Mouse (Mus musculus): ENCODE measurements around the gene Tex28.
"Not testable (repeated sequence)": the region's sequence is repeated elsewhere in the genome, so short reads cannot be mapped to it uniquely, and the experiment has no call there.

Tex28 gene

DNA sequence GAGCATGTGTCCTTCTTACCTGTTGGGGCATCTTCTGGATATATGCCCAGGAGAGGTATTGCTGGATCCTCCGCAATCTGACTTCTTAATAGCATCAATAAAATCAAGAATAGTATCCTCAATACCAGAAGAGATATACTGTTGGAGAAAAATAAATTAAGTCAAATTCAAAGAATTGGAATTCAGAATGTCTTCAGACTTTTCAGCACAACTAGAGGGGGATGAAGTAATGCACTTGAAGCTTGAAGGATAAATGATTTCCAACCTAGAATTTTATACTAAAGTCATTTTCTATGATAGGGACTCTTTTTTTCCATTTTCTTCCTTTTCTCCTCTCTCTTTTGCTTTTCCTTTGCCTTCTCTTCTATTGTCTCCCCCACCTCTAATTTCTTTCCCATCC lies at the start of gene Tex28:
TSS of gene Tex28 (minus strand) at position 101 of the 400 bp plus-strand sequence.
- DNase-seq (ENCODE audit: low spot score in 2 of 2), result no peak

DNA sequence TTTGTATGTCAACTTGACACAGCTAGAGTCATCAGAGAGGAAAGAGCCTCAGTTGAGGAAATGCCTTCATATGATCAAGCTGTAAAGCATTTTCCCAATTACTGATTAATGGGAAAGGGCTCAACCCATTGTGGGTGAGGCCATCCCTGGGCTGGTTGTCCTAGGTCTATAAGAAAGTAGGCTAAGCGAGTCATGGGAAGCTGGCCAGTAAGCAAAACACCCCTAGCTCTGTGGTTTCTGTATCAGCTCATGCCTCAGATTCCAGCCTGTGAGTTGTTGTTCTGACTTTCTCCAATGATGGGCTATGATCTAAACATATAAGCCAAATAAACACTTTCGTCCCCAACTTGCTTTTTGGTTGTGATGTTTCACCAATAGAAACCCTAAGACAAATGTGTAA lies 35.9 kb upstream of the Tex28 start:
- no peak for DNase-seq (ENCODE audit: low spot score in 2 of 2)

DNA sequence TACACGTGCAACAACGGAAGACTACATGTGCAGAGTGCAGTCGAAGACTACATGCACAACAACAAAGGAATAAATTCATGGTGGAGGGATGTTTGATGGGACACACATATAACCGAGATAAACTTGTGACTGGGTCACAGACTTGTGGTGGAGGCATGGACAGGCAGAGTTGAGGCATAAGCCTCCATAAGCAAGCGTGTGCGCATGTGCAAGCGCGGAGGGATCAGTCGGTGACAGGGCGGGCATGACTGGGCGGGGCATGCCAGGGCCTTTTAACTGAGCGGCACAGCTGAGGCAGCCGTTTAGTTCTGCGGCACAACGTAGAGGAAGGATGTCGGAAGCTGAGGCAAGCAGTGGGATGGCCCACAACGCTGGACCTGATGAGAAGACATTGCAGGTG lies 9.3 kb upstream of the Tex28 start, which contains the start of gene Tktl1:
TSS of gene Tktl1 (plus strand) at position 301 of the 400 bp plus-strand sequence.
- DNase-seq (ENCODE audit: low spot score in 2 of 2), result no peak

DNA sequence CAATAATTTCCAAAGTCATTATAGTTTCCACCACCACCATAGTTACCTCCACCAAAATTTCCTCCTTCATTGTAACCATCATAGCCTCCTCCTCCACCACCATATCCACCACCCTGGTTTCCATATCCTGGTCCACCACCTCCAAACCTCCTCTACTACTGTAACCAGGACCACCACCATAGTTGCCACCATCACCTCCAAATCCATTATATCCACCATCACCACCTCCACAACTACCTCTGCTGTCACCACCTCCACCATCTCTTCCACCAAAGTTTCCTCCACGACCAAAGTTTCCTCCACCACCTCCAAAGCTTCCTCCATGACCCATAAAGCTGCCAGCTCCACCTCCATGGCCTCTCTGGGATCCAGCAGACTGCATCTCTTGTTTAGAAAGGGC lies 32.4 kb downstream of the Tex28 start, which contains the start of gene Mecp2:
TSS of gene Mecp2 (minus strand) at position 101 of the 400 bp plus-strand sequence.
- DNase-seq (ENCODE audit: low spot score in 2 of 2), result not testable (repeated sequence)

DNA sequence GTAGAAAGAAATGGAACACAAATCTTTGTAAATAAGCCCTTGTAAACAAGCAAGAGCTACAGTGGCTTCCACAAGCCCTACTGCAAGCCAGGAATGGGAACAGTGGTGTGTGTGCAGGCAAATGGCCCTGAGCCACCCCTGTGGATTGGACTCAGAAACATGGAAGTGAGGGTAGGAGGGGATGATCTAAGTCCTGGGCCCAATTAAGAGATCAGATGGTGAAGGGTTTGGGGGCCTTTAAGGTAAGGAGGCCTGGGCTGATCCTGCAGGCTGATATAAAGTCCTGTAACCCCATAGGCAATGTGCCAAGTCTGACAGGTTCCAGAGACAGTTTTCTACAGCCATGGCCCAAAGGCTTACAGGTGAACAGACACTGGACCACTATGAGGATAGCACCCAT lies 40.5 kb downstream of the Tex28 start, which contains the start of gene Opn1mw:
TSS of gene Opn1mw (plus strand) at position 301 of the 400 bp plus-strand sequence.
- no peak for DNase-seq (ENCODE audit: low spot score in 2 of 2)

DNA sequence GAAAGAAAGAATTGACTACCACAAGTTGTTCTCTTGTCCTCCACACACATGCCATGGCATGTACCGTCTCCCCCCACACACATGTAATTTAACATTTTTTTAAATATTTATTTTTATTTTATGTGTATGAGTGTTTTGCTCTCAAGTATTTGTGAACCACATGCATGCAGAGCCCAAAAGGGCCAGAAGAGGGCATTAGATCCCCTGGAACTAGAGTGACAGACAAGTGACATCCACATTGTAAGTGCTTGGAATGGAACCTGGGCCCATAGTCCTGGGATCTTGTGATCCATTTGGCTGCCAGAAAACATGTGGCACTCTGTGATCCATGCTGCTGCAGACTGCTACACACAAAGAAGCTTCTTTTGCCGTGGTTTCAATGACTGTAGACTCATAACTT lies 42.7 kb downstream of the Tex28 start:
- no peak for DNase-seq (ENCODE audit: low spot score in 2 of 2)

DNA sequence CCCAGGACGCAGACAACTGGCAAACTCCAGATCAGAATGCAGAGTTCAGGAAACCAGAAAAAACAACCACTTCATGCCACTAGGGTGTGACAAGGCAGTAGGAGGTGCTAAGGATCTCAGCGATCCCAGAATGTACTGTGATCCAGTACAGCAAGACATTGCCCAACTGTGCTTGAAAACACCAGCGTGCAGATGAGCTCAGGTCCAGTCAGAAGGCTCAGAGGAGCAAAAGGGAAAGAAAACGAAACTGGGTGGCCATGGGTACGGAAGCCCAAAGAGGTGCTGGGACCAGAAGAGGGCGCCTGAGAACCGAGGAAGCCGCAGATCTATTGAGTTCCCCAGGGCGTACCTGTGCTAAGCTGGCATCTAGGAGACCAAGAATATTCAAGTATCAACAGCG lies 52.1 kb downstream of the Tex28 start:
- DNase-seq (ENCODE audit: low spot score in 2 of 2), result peak; percentile 18 to 32

DNA sequence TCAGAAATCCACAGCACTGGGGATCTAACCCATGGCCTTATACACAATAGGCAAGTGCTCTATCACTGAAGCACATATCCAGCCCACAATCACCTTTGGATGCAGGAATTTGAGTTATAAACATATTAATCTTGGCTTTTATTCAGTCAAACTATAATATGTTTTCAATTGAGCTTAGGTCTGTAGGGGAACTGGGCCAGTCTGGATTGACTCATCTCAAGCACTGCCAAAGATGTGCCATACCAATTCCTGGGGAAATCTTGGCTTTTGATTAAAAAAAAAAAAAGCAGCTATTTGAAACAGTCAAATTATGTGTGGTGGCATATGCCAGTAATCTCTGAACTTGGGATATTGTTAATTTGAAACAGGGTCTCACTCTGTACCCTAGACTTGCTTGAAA lies 53.6 kb downstream of the Tex28 start:
- no peak for DNase-seq (ENCODE audit: low spot score in 2 of 2)

DNA sequence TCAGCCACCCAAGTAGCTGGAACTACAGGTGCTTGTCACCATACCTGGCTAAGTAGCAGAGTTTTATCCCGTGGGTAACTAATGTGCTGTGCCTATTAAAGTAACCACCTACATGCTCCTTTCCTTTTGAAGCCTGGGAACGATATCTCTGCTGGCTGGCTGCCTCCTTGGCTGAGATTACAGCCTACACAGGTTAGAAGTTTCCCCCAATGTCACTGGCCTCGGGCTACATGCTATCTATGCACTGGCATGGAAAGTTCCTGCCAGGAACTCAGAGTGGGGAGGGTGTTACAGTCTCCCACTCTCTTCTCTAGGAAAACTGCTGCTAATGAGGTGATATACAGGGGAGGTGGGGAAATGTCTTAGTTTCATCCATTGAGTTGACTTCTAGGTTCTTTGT lies 58.9 kb downstream of the Tex28 start:
- no peak for DNase-seq (ENCODE audit: low spot score in 2 of 2)

DNA sequence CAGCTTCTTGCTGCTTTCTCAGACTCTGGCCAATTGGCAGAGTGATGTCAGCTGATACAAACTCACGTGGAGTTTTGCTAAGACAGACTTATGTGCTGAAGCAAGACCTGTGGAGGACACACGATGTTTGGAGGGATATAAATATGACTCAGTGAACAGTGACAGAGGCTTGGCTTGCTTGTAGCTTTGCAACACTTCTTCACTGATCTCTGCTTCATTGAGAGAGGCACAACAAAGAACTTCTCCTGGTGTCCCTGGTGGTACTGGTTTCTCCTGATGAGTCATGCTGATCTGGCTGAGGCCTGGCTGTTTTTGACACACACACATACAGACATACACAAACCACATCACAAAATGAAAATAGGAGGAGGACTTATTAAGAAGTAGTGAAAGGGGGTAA lies 61.7 kb downstream of the Tex28 start:
- no peak for DNase-seq (ENCODE audit: low spot score in 2 of 2)

DNA sequence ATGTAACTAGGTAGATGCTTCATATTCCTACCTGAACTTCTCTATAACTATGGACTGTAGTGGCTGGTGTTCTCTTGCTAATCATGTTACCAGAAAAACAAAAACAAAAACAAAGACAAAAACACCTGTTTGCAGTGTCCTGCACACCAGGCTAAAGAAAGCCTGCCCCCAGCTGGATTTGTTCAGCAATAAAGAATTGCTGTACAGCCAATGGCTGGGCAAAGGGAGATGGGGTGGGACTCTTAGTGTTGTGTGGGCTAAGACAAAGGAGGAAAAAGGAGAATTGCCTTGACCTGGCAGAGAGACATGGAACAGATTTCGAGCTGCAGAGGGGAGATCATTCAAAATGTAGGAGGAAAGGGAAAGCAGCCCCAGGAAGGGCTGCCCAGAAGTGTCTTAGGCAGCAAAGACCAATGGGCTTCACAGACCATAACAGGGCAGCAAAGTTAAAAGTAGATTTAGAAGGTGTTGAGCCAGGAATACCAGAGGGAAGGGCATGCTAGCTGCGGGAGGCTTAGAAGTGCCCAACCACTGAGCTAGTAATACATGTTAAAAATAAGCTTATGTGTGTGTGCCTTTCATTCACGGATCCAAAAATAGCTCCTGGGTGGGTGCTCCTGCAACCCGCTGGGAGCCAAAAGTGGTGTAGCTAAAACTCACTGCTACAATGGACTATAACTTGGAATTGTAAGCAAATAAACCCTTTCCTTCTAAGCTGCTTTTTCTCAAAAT lies 64.0 kb downstream of the Tex28 start:
- DNase-seq (ENCODE audit: low spot score in 2 of 2), result no peak

All from urinary bladder, adult 18-20 months (tissue).